Mouse (Mus musculus): ENCODE results near the gene Znrd1as. TPM values are rescaled to one million over a fixed set of nuclear protein-coding genes. Genes with fewer than 3 reads are reported as not detected.

Znrd1as gene
- polyA plus RNA-seq, 1 experiment: 1.4 TPM

GRCm38 (mm10) chr17:36992336-36993104, 34.1 kb downstream of the Znrd1as start:
- no peak for TF ChIP-seq CTCF (IDR thresholded peaks at IDR 0.05; ENCODE audit: insufficient read depth, low read length)
- TF ChIP-seq POLR2A (IDR thresholded peaks at IDR 0.05; ENCODE audit: borderline replicate concordance, extremely low read depth, low read depth, low read length): no peak
- 45% methylated on average over 3 of the region's 3 CpGs for WGBS
- DNase-seq: no peak
- Histone ChIP-seq H3K4me1 (ENCODE audit: control insufficient read depth, insufficient read depth, low read length) (no peaks in the 10 kb centered on the region), H3K4me3 (replicated peaks; ENCODE audit: extremely low read depth, low read depth, low read length) (no peak overlapping the region)

GRCm38 (mm10) chr17:36993770-36994325, 35.5 kb downstream of the Znrd1as start:
- Histone ChIP-seq H3K4me1 (ENCODE audit: control insufficient read depth, insufficient read depth, low read length) (no peaks in the 10 kb centered on the region), H3K4me3 (replicated peaks; ENCODE audit: extremely low read depth, low read depth, low read length) (no peak overlapping the region)
- WGBS: 84% methylated on average over 4 of the region's 4 CpGs
- no peak for DNase-seq
- TF ChIP-seq CTCF (IDR thresholded peaks at IDR 0.05; ENCODE audit: insufficient read depth, low read length): no peak
- no peak for TF ChIP-seq POLR2A (IDR thresholded peaks at IDR 0.05; ENCODE audit: borderline replicate concordance, extremely low read depth, low read depth, low read length)

GRCm38 (mm10) chr17:36994528-36994927, 36.1 kb downstream of the Znrd1as start:
- 63% methylated on average over 2 of the region's 2 CpGs for WGBS
- TF ChIP-seq POLR2A (IDR thresholded peaks at IDR 0.05; ENCODE audit: borderline replicate concordance, extremely low read depth, low read depth, low read length) (no peak), CTCF (IDR thresholded peaks at IDR 0.05; ENCODE audit: insufficient read depth, low read length) (no peak)
- Histone ChIP-seq H3K4me1 (ENCODE audit: control insufficient read depth, insufficient read depth, low read length) (no peaks in the 10 kb centered on the region), H3K4me3 (replicated peaks; ENCODE audit: extremely low read depth, low read depth, low read length) (no peak overlapping the region)
- DNase-seq: no peak

GRCm38 (mm10) chr17:36995448-36995847, 37.1 kb downstream of the Znrd1as start:
- TF ChIP-seq POLR2A (IDR thresholded peaks at IDR 0.05; ENCODE audit: borderline replicate concordance, extremely low read depth, low read depth, low read length) (no peak), CTCF (IDR thresholded peaks at IDR 0.05; ENCODE audit: insufficient read depth, low read length) (no peak)
- no peak overlapping the region for H3K4me3 ChIP-seq (replicated peaks; ENCODE audit: extremely low read depth, low read depth, low read length)
- WGBS: 66% methylated on average over 3 of the region's 3 CpGs
- no peaks in the 10 kb centered on the region for H3K4me1 ChIP-seq (ENCODE audit: control insufficient read depth, insufficient read depth, low read length)
- no peak for DNase-seq

GRCm38 (mm10) chr17:36997033-36997735, 38.8 kb downstream of the Znrd1as start:
- WGBS: 23% methylated on average over 7 of the region's 7 CpGs
- DNase-seq: peak; percentile 82
- Histone ChIP-seq H3K4me3 (replicated peaks; ENCODE audit: extremely low read depth, low read depth, low read length) (no peak overlapping the region), H3K4me1 (ENCODE audit: control insufficient read depth, insufficient read depth, low read length) (no peaks in the 10 kb centered on the region)
- TF ChIP-seq POLR2A (IDR thresholded peaks at IDR 0.05; ENCODE audit: borderline replicate concordance, extremely low read depth, low read depth, low read length): no peak
- TF ChIP-seq CTCF (IDR thresholded peaks at IDR 0.05; ENCODE audit: insufficient read depth, low read length): peak; percentile 87

- Histone ChIP-seq H3K4me1 (ENCODE audit: control insufficient read depth, insufficient read depth, low read length) (peaks cover 4% of the 10 kb centered on the region), H3K4me3 (replicated peaks; ENCODE audit: extremely low read depth, low read depth, low read length) (no peak overlapping the region)
- WGBS: 63% methylated on average over 2 of the region's 2 CpGs
- TF ChIP-seq CTCF (IDR thresholded peaks at IDR 0.05; ENCODE audit: insufficient read depth, low read length) (no peak), POLR2A (IDR thresholded peaks at IDR 0.05; ENCODE audit: borderline replicate concordance, extremely low read depth, low read depth, low read length) (no peak)
- no peak for DNase-seq
These were observed 40.1 kb downstream of the Znrd1as start for GRCm38 (mm10) chr17:36998477-36998876.

GRCm38 (mm10) chr17:37000863-37001262, 42.5 kb downstream of the Znrd1as start, which contains the start of gene Zfp57:
TSS of gene Zfp57 (plus strand) at chr17:37001163.
- WGBS: 93% methylated on average over 7 of the region's 7 CpGs

GRCm38 (mm10) chr17:37002364-37003330, 44.3 kb downstream of the Znrd1as start:
- WGBS: 1% methylated on average over 49 of the region's 49 CpGs
- Histone ChIP-seq H3K4me3 (replicated peaks; ENCODE audit: extremely low read depth, low read depth, low read length) (peak overlapping the region; percentile 78), H3K4me1 (ENCODE audit: control insufficient read depth, insufficient read depth, low read length) (peaks cover 4% of the 10 kb centered on the region)
- peak; percentile 74 for DNase-seq
- no peak for TF ChIP-seq POLR2A (IDR thresholded peaks at IDR 0.05; ENCODE audit: borderline replicate concordance, extremely low read depth, low read depth, low read length)
- no peak for TF ChIP-seq CTCF (IDR thresholded peaks at IDR 0.05; ENCODE audit: insufficient read depth, low read length)

More at GRCm38 (mm10) chr17:37000863-37001262, 42.5 kb downstream of the Znrd1as start, which contains the start of gene Zfp57:
- no peak for TF ChIP-seq POLR2A (IDR thresholded peaks at IDR 0.05; ENCODE audit: borderline replicate concordance, extremely low read depth, low read depth, low read length)
- TF ChIP-seq CTCF (IDR thresholded peaks at IDR 0.05; ENCODE audit: insufficient read depth, low read length): no peak
- no peak within 1 kb of the TSS for H3K4me3 ChIP-seq (replicated peaks; ENCODE audit: extremely low read depth, low read depth, low read length)
- H3K4me1 ChIP-seq (ENCODE audit: control insufficient read depth, insufficient read depth, low read length): peaks cover 4% of the 10 kb centered on the region
- DNase-seq: no peak
